Mouse (Mus musculus): ENCODE measurements at regions not wholly inside any gene's neighbourhood (a gene's known extent, or its start where the extent isn't known, plus 50 kb on each side); places are given as distances from the start of the nearest gene placed in this dataset.

- no peak overlapping the region for H3K27ac ChIP-seq (replicated peaks; ENCODE audit: low read depth, low read length)
Observed at GRCm38 (mm10) chr15:56479682-56480081, 997.7 kb downstream of the Slc22a22 start.

GRCm38 (mm10) chr15:56479015-56479414 is 998.4 kb downstream of the Slc22a22 start:
- no peak overlapping the region for H3K27ac ChIP-seq (replicated peaks; ENCODE audit: low read depth, low read length)
- no peaks in the 10 kb centered on the region for H3K4me1 ChIP-seq (ENCODE audit: control insufficient read depth, insufficient read depth, insufficient read length, low read length)
- no peak overlapping the region for H3K4me3 ChIP-seq (ENCODE audit: insufficient read depth, low read depth, low read length)

More at GRCm38 (mm10) chr15:56479682-56480081, 997.7 kb downstream of the Slc22a22 start:
- H3K4me1 ChIP-seq (ENCODE audit: control insufficient read depth, insufficient read depth, insufficient read length, low read length): no peaks in the 10 kb centered on the region
- H3K4me3 ChIP-seq (ENCODE audit: insufficient read depth, low read depth, low read length): no peak overlapping the region

- Histone ChIP-seq H3K4me3 (ENCODE audit: insufficient read depth, low read depth, low read length) (no peak overlapping the region), H3K4me1 (ENCODE audit: control insufficient read depth, insufficient read depth, insufficient read length, low read length) (no peaks in the 10 kb centered on the region), H3K27ac (replicated peaks; ENCODE audit: low read depth, low read length) (no peak overlapping the region)
Observed at GRCm38 (mm10) chr15:56473679-56474078, 1003.7 kb downstream of the Slc22a22 start.

- no peak overlapping the region for H3K4me3 ChIP-seq (ENCODE audit: insufficient read depth, low read depth, low read length)
- no peak overlapping the region for H3K27ac ChIP-seq (replicated peaks; ENCODE audit: low read depth, low read length)
- H3K4me1 ChIP-seq (ENCODE audit: control insufficient read depth, insufficient read depth, insufficient read length, low read length): no peaks in the 10 kb centered on the region
Observed at GRCm38 (mm10) chr15:56451881-56452280, 1025.5 kb downstream of the Slc22a22 start.

- Histone ChIP-seq H3K4me3 (ENCODE audit: insufficient read depth, low read depth, low read length) (no peak overlapping the region), H3K4me1 (ENCODE audit: control insufficient read depth, insufficient read depth, insufficient read length, low read length) (no peaks in the 10 kb centered on the region), H3K27ac (replicated peaks; ENCODE audit: low read depth, low read length) (no peak overlapping the region)
Observed at GRCm38 (mm10) chr15:56448015-56448645, 1029.3 kb downstream of the Slc22a22 start.

- Histone ChIP-seq H3K4me1 (ENCODE audit: control insufficient read depth, insufficient read depth, insufficient read length, low read length) (no peaks in the 10 kb centered on the region), H3K27ac (replicated peaks; ENCODE audit: low read depth, low read length) (no peak overlapping the region), H3K4me3 (ENCODE audit: insufficient read depth, low read depth, low read length) (no peak overlapping the region)
Observed at GRCm38 (mm10) chr15:56440171-56440570, 1037.3 kb downstream of the Slc22a22 start.

GRCm38 (mm10) chr15:56438370-56438769 is 1039.1 kb downstream of the Slc22a22 start:
- Histone ChIP-seq H3K27ac (replicated peaks; ENCODE audit: low read depth, low read length) (no peak overlapping the region), H3K4me3 (ENCODE audit: insufficient read depth, low read depth, low read length) (no peak overlapping the region), H3K4me1 (ENCODE audit: control insufficient read depth, insufficient read depth, insufficient read length, low read length) (no peaks in the 10 kb centered on the region)

- no peak overlapping the region for H3K4me3 ChIP-seq (ENCODE audit: insufficient read depth, low read depth, low read length)
- no peak overlapping the region for H3K27ac ChIP-seq (replicated peaks; ENCODE audit: low read depth, low read length)
- no peaks in the 10 kb centered on the region for H3K4me1 ChIP-seq (ENCODE audit: control insufficient read depth, insufficient read depth, insufficient read length, low read length)
Observed at GRCm38 (mm10) chr15:56436131-56436530, 1041.3 kb downstream of the Slc22a22 start.

- Histone ChIP-seq H3K4me3 (ENCODE audit: insufficient read depth, low read depth, low read length) (no peak overlapping the region), H3K4me1 (ENCODE audit: control insufficient read depth, insufficient read depth, insufficient read length, low read length) (no peaks in the 10 kb centered on the region), H3K27ac (replicated peaks; ENCODE audit: low read depth, low read length) (no peak overlapping the region)
Observed at GRCm38 (mm10) chr15:56425986-56426385, 1051.4 kb downstream of the Slc22a22 start.

GRCm38 (mm10) chr15:56420681-56421080 is 1056.7 kb downstream of the Slc22a22 start:
- H3K27ac ChIP-seq (replicated peaks; ENCODE audit: low read depth, low read length): no peak overlapping the region
- no peaks in the 10 kb centered on the region for H3K4me1 ChIP-seq (ENCODE audit: control insufficient read depth, insufficient read depth, insufficient read length, low read length)
- H3K4me3 ChIP-seq (ENCODE audit: insufficient read depth, low read depth, low read length): no peak overlapping the region

GRCm38 (mm10) chr15:56391982-56392381 is 1085.4 kb downstream of the Slc22a22 start:
- H3K4me1 ChIP-seq (ENCODE audit: control insufficient read depth, insufficient read depth, insufficient read length, low read length): no peaks in the 10 kb centered on the region
- H3K27ac ChIP-seq (replicated peaks; ENCODE audit: low read depth, low read length): no peak overlapping the region
- no peak overlapping the region for H3K4me3 ChIP-seq (ENCODE audit: insufficient read depth, low read depth, low read length)

- Histone ChIP-seq H3K27ac (replicated peaks; ENCODE audit: low read depth, low read length) (no peak overlapping the region), H3K4me3 (ENCODE audit: insufficient read depth, low read depth, low read length) (no peak overlapping the region), H3K4me1 (ENCODE audit: control insufficient read depth, insufficient read depth, insufficient read length, low read length) (no peaks in the 10 kb centered on the region)
Observed at GRCm38 (mm10) chr15:56378511-56378910, 1098.9 kb downstream of the Slc22a22 start.

- Histone ChIP-seq H3K27ac (replicated peaks; ENCODE audit: low read depth, low read length) (no peak overlapping the region), H3K4me3 (ENCODE audit: insufficient read depth, low read depth, low read length) (no peak overlapping the region), H3K4me1 (ENCODE audit: control insufficient read depth, insufficient read depth, insufficient read length, low read length) (no peaks in the 10 kb centered on the region)
Observed at GRCm38 (mm10) chr15:56350903-56351302, 1126.5 kb downstream of the Slc22a22 start.

GRCm38 (mm10) chr15:56346111-56346510 is 1131.3 kb downstream of the Slc22a22 start:
- Histone ChIP-seq H3K4me3 (ENCODE audit: insufficient read depth, low read depth, low read length) (no peak overlapping the region), H3K4me1 (ENCODE audit: control insufficient read depth, insufficient read depth, insufficient read length, low read length) (no peaks in the 10 kb centered on the region), H3K27ac (replicated peaks; ENCODE audit: low read depth, low read length) (no peak overlapping the region)

- H3K27ac ChIP-seq (replicated peaks; ENCODE audit: low read depth, low read length): no peak overlapping the region
- no peaks in the 10 kb centered on the region for H3K4me1 ChIP-seq (ENCODE audit: control insufficient read depth, insufficient read depth, insufficient read length, low read length)
Observed at GRCm38 (mm10) chr15:56344973-56345372, 1132.5 kb downstream of the Slc22a22 start.

GRCm38 (mm10) chr15:56344304-56344932 is 1133.0 kb downstream of the Slc22a22 start:
- Histone ChIP-seq H3K4me3 (ENCODE audit: insufficient read depth, low read depth, low read length) (no peak overlapping the region), H3K27ac (replicated peaks; ENCODE audit: low read depth, low read length) (no peak overlapping the region), H3K4me1 (ENCODE audit: control insufficient read depth, insufficient read depth, insufficient read length, low read length) (no peaks in the 10 kb centered on the region)

More at GRCm38 (mm10) chr15:56344973-56345372, 1132.5 kb downstream of the Slc22a22 start:
- no peak overlapping the region for H3K4me3 ChIP-seq (ENCODE audit: insufficient read depth, low read depth, low read length)

All from brown adipose tissue, adult 24 weeks (tissue).